Mouse (Mus musculus): Measurements from ENCODE around the gene Nid1. TPM values are rescaled to one million over a fixed set of nuclear protein-coding genes. Genes with fewer than 3 reads are reported as not detected.

Nid1 gene
- polyA plus RNA-seq (2012; ENCODE audit: low replicate concordance): 7.4 and 9.3 TPM in 2 replicates

GRCm38 (mm10) chr13:13437460-13438015 is at the start of gene Nid1:
Gene Nid1, plus strand, starts transcription at chr13:13437551.

GRCm38 (mm10) chr13:13393228-13394095 is 43.9 kb upstream of the Nid1 start, which contains the start of gene Gpr137b:
Gene Gpr137b, minus strand, starts transcription at chr13:13394014.

Other genes with a start within 250 kb of the Nid1 start
- 4.2 and 6.3 TPM in 2 replicates for gene Gpr137b, start 43.5 kb upstream of the Nid1 start, polyA plus RNA-seq (2012; ENCODE audit: low replicate concordance)
- 4.1 and 8.0 TPM in 2 replicates for gene Lyst, start 152.8 kb downstream of the Nid1 start, polyA plus RNA-seq (2012; ENCODE audit: low replicate concordance)

Data from hematopoietic multipotent progenitor cell, adult 10-12 weeks (in vitro differentiated cells).